Mouse (Mus musculus) activated CD4-positive, CD25-positive, alpha-beta regulatory T cell (primary cell): ENCODE results near the gene Rfx8. TPM values are rescaled to one million over a fixed set of nuclear protein-coding genes. Genes with fewer than 3 reads are reported as not detected.

Experiments
- polyA plus RNA-seq, 2 experiments: library from polyadenylated mRNA; unstranded; fragments of 100-300 nt; shearing (Covaris generic); gene quantifications; one replicate each; pipeline ENCODE4 v1.2.1; 2017

Rfx8 gene
- polyA plus RNA-seq = under 1 TPM in 1 of 2 experiments, not detected in 1; 0.16 TPM

DNA sequence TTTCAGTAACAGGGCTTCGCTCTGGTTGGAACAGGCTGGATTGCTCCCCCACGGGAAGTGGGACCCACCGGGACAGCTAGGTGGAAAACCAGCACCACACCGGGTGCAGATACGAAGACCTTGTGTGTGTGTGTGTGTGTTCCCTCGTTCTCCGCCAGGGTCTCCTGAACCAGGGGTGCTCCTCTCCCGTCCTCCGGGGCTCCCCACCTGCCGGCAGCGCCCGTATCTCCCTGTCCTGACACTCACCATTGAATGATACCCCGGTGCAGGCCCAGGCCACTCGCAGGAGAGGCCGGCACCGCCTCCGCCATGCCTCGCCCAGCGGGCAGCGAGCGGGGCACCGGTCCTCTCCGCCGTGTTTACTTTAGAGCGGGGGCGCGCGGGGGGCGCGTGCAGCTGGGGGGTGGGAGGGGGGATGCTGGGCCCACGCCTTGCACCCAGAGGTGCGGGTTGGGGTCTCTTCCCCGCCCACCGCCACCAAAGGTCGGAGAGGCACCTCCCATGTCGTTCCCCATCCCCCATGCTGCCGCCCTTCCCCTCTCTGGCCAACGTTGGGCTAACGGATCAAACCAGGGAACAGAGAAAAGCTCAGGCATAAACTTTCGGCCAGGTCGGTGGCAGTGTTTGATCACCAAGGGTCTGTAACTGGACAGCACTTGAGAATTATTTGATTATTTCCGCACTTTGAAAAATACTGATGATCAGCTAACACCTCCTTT is at the start of gene Rfx8:
Rfx8 (minus strand) TSS at position 366 of the 719 bp plus-strand sequence.

DNA sequence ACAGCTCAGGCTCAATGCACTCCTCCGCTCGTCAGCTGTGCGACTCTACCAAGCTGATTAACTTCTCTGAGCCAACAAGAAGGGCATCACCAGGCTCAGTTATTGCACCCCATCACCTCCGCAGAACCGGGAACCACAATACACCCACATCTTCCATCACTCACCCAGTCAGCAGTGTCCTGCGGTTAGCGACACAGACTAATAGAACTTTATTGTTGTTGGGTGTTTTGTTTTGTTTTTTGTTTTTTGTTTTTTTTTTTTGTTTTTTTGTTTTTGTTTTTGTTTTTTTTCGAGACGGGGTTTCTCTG is 69.6 kb downstream of the Rfx8 start, which contains the start of gene Creg2:
Creg2 (minus strand) TSS at position 234 of the 308 bp plus-strand sequence.

Other genes with a start within 250 kb of the Rfx8 start
- gene Tbc1d8, start 242.2 kb downstream of the Rfx8 start, polyA plus RNA-seq = under 1 TPM; 0.52 to 0.61 TPM
- gene Cnot11, start 186.0 kb downstream of the Rfx8 start, polyA plus RNA-seq = 10 to 100 TPM; 47.2 to 48.7 TPM
- 10 to 100 TPM; 53.4 to 66.0 TPM for gene Rnf149, start 143.6 kb downstream of the Rfx8 start, polyA plus RNA-seq
- gene Creg2, start 69.5 kb downstream of the Rfx8 start, polyA plus RNA-seq = under 1 TPM in 1 of 2 experiments, not detected in 1; 0.04 TPM
- gene Gm3646, start 84.3 kb upstream of the Rfx8 start, polyA plus RNA-seq = not detected
- 10 to 100 TPM; 54.3 to 64.0 TPM for gene Map4k4, start 179.9 kb upstream of the Rfx8 start, polyA plus RNA-seq